Mouse (Mus musculus) urinary bladder, postnatal 4 days (tissue): Measurements from ENCODE around the gene Cyb5b.

Experiments used
- DNase-seq, 2 experiments: peaks; one replicate each; pipeline ENCODE4 v3.0.0; 2021 to 2022; ENCODE audit warnings: low spot score in 2 of 2

Cyb5b gene

DNA sequence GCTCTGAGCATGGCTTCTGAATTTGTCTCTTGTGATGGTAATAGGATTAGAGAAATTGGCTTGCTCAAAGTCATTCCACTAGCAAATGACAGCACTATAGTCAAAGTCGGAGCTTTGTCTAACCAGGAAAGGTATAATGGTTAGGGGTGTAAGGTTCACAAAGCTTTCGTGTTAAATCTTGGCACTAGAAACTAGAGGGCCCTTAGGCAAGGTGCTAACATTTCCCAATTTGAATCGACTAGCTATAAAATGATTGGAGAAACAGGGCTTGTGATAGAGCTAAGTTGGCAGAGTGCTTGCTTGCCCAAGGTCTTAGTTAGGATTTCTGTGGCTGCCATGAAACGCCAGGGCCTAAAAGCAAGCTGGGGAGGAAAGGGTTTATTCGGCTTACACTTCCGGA is 20.4 kb upstream of the Cyb5b start:
- DNase-seq, result no peak

GRCm38 (mm10) chr8:107132581-107133491 is 17.6 kb upstream of the Cyb5b start:
- no peak for DNase-seq

- no peak for DNase-seq
Observed at GRCm38 (mm10) chr8:107133881-107134280, 16.6 kb upstream of the Cyb5b start.

DNA sequence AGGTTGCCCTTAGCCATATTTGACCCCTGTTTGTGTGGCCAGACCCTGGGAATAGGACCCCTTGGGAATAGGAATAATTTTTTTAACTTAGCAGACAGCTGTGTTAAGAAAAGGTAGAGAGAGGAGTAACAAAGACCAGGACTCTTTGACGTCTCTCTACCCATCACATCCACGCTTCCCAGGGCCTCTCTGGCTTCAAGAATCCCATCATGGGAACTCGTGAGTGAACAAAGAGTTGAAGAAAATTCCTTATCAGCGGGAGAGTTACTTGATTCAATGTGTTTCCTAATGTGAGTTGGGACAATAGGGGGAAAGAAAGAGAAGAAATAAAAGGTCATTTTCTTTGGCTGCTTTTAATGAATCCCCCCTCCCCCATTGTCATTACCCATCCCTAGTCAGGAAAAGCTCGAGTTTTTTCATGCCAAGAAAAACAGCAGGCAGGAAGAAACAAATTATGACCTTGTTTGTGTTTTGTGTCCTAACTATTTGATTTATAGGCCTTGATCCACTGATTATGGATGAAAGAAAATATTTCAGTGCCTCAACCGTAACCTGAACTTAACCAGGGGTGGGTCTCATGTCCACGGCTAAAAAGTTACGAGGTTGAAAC is 14.3 kb upstream of the Cyb5b start:
- DNase-seq, result no peak

DNA sequence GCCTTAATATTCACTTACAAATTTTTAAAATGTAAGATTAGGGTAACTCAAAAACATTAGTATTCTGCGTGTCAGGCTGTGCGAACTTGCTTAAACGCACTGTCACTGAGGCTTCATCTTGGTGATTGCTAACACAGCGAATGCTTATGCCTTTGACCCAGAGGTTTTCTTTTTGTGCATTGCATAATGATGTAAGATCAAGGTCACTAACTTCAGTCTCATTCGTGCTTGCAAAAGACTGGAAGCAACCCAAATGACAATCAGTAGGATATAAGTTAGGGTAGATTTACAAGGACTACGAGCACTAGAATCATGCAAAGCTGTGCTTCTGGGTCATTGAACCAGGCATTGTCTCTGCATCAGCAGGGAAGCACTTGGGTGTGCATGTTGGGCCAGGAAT is 12.8 kb upstream of the Cyb5b start:
- DNase-seq, result no peak

GRCm38 (mm10) chr8:107138338-107138737 is 12.1 kb upstream of the Cyb5b start:
- no peak for DNase-seq

DNA sequence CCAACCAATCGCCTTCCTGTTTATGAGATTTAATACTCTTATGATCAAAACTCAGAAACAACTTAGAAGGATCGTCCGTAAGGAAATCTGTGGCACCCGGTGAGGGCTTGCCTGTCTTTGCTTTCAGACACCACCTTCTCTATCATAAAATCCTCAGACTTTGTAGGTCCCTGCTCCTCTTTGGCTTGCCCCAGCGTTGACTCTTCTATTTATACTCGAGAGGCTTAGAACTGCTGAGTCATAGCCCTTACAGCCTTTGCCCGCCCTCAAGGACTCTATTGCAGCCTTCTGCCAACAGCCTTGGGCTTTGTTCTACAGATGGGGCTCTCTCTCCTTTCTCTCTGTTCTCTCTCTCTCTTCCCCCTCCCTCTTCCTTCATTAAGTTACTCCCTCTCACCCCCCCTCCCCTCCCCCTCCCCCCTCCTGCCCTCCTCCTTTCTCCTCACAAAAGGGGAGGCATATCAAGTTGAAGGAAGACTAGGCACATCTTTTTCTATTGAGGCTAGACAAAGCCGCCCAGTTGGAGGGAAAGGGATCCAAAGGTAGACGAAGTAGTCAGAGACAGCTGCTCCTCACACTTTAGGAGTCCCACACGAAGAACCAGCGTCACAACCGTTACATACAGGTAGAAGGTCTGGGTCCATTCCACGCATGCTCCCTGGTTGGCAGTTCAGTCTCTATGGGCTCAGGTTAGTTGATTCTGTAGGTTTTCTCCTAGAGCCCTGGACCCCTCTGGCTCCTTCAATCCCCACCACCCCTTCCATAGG is 10.6 kb upstream of the Cyb5b start:
- no peak for DNase-seq

GRCm38 (mm10) chr8:107142539-107142938 is 7.9 kb upstream of the Cyb5b start:
- no peak for DNase-seq

- no peak for DNase-seq
Observed at GRCm38 (mm10) chr8:107143501-107143900, 6.9 kb upstream of the Cyb5b start.

DNA sequence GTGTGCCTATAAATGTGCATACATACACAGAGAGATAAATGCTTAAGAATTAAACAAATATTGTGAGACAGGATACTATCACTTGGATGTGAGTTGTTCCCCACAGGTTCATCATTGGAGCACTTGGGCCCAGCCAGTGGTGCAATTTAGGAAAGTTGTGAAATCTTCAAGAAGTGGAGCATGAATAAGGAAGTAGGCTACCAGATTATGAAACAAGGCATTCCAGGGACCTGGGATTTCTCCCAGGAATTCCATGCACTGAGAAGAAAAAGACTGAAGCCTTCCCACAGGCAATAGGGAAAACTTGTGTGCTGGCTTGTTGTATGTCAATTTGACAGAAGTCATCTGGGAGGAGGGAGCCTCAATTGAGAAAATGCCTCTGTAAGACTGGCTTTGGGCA is 4.3 kb upstream of the Cyb5b start:
- no peak for DNase-seq

DNA sequence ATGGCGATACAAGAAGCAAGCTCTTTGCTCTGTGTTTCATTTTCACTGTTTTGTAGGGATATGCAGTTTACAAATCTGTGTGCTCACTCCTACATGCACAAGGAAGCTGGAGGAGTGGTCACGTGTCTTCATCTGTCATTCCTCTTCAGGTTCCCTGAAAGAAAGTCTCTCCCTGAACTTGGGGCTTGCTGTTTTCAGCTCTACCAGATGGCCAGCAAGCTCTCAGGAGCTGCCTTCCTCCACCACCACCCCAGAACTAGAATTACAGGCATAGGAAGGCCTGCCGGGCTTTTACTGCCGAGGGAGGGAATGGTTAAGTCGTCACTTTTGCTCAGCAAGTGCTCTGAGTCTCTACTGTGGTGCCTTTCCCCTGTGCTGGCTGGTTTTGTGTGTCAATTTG is 1.6 kb upstream of the Cyb5b start:
- no peak for DNase-seq

DNA sequence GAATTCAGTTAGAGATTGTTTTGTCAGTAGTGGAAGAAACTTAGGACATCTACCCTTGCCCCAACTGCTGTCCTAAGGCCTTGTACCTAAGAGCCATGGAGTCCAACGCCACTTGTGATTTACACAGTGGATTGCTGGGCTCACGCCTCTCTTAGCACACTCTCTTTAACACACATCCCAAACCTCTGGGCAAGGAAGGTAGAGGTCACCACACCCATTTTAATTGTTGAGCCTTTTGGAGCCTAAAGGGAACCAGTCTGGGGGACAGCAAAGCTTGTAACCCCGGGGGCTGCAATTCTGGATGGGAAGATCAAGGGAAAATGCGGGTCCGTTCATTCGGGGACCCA is 410 bp upstream of the Cyb5b start:
- DNase-seq, result no peak

GRCm38 (mm10) chr8:107151212-107151920 is 926 bp downstream of the Cyb5b start:
- no peak for DNase-seq

DNA sequence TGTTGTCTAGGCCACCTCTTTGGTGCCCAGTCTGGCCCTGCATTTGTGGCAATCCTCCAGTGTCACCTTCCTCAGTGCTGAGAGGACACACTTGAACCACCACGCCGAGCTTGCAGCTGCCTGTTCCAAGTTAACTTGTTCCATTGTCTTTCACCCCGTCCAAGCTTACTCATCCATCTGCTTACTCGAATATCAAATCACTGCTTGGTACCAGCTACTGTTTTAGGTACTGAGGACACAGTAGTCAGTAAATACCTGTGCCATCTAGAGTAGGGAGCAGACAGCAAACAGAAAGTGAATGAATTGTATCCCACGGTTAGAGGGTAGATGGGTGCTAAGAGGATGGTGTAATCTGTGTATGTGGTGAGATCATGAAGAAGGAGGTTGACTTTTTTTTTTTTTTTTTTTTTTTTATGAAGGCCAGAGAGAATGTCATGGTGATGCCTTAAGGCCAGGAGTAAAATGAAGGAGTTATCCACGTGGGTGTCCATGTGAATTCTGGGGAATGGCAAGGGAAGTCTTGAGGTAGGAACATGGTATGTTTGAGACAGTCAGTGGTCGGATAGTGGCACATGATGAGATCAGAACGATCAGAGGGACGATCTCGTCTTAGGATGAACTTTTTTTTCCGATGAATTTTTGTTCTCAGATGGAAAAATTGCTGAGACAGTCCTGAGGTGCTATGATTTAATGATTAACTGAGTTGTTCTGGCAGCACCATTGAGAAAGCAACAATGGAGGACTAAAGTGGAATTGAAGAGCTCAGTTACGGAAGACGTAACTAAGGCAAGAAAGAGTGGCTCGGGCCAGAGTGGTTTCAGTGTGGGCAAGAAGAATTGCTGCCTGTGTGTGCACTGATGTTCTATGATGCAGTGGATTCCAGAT is 3.1 kb downstream of the Cyb5b start:
- no peak for DNase-seq

- no peak for DNase-seq
Observed at GRCm38 (mm10) chr8:107156816-107157215, 6.4 kb downstream of the Cyb5b start.

DNA sequence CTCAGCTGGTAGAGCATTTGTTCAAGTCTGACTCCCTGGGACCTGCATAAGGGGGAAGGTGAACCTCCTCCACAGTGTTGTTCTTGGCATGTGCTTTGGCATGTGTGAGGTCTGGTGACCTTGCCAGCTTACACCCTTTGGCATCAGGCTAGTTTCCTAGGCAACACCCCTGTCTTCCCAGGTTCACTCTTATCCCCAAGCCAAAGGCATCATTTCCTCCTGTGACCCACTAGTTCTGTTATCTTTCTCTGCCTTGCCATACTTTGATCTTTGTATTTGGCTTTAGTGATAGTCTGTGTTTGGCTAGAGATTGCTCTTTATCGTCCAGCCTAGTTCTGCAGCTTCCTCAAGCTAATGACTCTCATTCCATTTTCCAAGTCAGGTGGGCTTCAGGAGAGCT is 7.4 kb downstream of the Cyb5b start:
- no peak for DNase-seq

GRCm38 (mm10) chr8:107158890-107159289 is 8.4 kb downstream of the Cyb5b start:
- no peak for DNase-seq

DNA sequence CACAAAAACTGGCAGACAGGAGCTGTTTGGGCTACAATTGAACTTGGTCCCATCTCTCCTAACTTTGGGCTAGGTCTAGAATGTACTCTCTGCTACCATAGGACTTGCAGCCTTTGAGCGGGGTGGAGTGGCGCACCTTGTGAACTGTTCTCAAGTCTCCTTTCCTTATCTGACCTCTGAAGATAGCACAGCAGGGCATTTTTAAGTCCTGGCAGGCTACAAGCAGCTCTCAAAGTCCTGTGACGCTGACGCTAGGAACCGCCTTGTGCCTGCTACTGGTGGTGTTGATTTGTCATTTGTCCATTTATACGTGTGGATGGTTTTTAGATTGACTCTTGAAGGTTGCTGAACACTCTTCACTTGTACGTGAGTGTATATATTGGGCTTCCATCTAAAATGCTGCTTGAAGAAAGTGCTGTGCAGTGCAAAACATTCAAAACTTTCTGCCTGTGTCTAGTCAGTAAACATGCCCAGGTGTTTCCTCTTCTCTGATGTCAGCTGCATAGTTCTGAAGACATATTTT is 13.9 kb downstream of the Cyb5b start:
- no peak for DNase-seq

DNA sequence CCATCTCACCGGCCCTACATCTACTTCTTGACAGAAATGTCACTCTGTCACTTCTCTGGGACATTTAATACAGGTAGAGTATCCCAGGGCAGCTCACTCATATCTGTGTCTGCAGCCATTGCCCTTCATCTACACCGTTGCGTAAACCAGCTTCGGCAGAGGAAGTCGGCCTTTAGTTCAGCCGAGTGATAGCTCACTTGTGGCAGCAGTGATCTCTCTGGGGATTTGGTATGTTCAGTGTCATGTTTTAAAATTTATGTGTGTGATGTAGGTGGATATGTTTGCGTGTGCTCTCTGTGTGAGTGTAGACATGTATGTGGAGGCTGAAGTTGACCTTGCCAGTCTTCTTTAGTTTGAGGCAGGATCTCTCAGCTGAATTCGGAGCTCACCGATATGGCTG is 15.3 kb downstream of the Cyb5b start:
- DNase-seq, result no peak

GRCm38 (mm10) chr8:107167848-107168247 is 17.4 kb downstream of the Cyb5b start:
- no peak for DNase-seq

DNA sequence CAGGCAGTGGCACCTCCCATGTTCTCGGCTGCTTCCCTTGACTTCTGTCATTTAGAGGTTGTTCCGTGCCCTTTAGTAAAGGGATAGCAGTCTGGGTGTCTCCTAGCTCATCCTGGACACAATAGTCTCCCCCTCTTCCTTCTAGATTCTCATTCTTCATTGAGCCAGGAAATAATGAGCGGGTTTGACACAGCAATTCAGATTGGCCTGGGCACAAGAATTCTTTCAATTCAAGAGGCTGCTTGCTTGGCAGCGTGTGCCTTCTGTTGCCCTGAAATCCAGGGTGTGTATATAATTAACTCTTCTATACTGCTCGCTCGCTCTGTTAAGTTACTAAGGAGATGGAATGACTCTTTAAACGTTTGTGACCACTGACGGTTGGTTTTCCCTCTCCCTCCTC is 21.7 kb downstream of the Cyb5b start:
- no peak for DNase-seq
